In the genomic region with DNA sequence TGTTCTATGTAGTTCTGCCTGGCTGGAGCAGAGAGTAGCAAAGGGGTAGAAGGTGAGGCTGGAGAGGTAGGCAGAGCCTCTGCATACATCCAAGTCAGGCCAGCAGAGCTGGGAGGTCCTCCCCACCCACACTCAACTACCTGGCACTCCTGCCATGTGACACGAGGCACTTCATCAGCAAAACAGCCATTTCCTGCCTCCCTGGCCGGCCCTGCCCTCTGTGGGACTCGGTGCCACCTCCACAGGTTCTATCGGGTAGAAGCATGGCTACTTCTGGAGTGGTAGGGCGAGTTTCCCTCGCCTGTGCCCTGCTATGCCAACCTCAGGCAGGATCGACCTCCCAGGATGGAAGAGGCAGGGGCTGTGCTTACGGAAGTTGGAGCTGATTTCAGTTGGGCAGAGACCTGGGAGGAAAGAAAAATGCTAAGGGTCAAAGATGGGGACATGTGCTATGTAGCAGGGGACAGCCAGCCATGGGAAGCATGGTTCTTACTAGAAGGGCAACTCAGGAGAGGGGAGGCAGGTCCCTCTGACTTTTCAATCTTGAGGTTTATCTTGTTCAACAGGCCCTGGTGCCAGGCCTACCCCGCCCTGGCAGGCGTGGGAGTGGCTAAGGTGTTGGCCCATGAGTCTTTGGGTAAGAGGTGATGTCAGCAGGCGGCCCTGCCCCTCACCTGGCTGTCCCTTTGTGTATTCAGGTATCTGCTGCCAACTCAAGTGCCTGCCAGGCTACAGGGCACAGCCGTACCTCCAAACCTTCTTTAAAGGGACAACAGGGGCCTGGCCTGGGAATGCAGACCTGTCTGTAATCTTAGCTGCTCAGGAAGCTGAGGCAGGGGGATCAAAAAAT, we compare ENCODE assay signal across 14 mouse cellular contexts. TPM values are rescaled to one million over a fixed set of nuclear protein-coding genes. Genes with fewer than 3 reads are reported as not detected.
DNase-seq lines count a peak whose midpoint lies in the region; ATAC-seq lines count a peak whose summit lies in the region.
"Had no signal": no experiment of that assay in that cellular context is flagged by ENCODE, and none has a peak within 500 bp of the region (broad histone marks: within the 10 kb centered on the region; RNA-seq: fewer than 3 reads in every experiment).

No protein-coding gene starts in this region.

- H3K4me1 ChIP-seq in kidney, embryonic 15.5 days, result peaks cover 37% of the 10 kb centered on the region

- no peak overlapping the region for H3K4me3 ChIP-seq in kidney, embryonic 15.5 days (replicated peaks)
- H3K4me3 ChIP-seq: heart, adult 2 months; limb, embryonic 13.5 days had no signal

- DNase-seq in kidney, adult 11 months, result peak; percentile 57
- DNase-seq in kidney, postnatal 14 days, result peak; percentile 44
- DNase-seq in lung, postnatal 10 days, result peak; percentile 82
- DNase-seq in urinary bladder, adult 2 months (ENCODE audit: low spot score), result peak; percentile 49
- no peak for DNase-seq in layer of hippocampus, postnatal 25 days (ENCODE audit: extremely low spot score in 1 of 2, low spot score in 1 of 2)
- DNase-seq in gastrocnemius, postnatal 36 days, result no peak
- no peak for DNase-seq in adrenal gland, postnatal 10 days
- DNase-seq: B cell, adult 2 months; embryo, embryonic 11 days; heart, adult 2 months had no signal

- no peak overlapping the region for H3K4me2 ChIP-seq in kidney, embryonic 15.5 days
- H3K4me2 ChIP-seq: hindbrain, embryonic 14.5 days; limb, embryonic 13.5 days had no signal

- no peak overlapping the region for H3K27ac ChIP-seq in kidney, embryonic 15.5 days
- H3K27ac ChIP-seq: heart, adult 2 months; hindbrain, embryonic 14.5 days; limb, embryonic 13.5 days had no signal

- H3K9ac ChIP-seq in kidney, embryonic 15.5 days, result no peak overlapping the region
- H3K9ac ChIP-seq: hindbrain, embryonic 14.5 days; limb, embryonic 13.5 days had no signal

- no peak for ATAC-seq in kidney, embryonic 15.5 days (replicated peaks; ENCODE audit: low FRiP score)
- ATAC-seq: forebrain, embryonic 16.5 days had no signal

- WGBS in kidney, embryonic 15.5 days, result 76% methylated on average over 12 of the region's 12 CpGs

- intact Hi-C loops in gastrocnemius, postnatal 36 days (cut with DNase I), result loop anchor here (5.0 kb wide), 1 partner anchor 35 kb away; no protein-coding TSS in a partner anchor

- peaks cover 47% of the 10 kb centered on the region for H3K27me3 ChIP-seq in kidney, embryonic 15.5 days

- H3K36me3 ChIP-seq in kidney, embryonic 15.5 days, result no peaks in the 10 kb centered on the region
- H3K36me3 ChIP-seq: limb, embryonic 13.5 days had no signal

- no peaks in the 10 kb centered on the region for H3K9me3 ChIP-seq in kidney, embryonic 15.5 days (replicated peaks)
- H3K9me3 ChIP-seq: limb, embryonic 13.5 days had no signal

RNA-seq across cellular contexts. Expression of gene Casz1, which starts 6.5 kb away (rescaled TPM):
- 7.1 and 7.3 TPM in 2 replicates for polyA plus RNA-seq in kidney, embryonic 15.5 days (2015; fragmentation: Nextera tagmentation; extraction: Ambion mirVana)
- polyA plus RNA-seq in urinary bladder, adult 2 months (2012; rRNA removed), result 21.0 and 29.8 TPM in 2 replicates
- total RNA-seq in layer of hippocampus, postnatal 25 days (2021), result under 1 TPM; 0.49 to 0.75 TPM
- 10 to 100 TPM; 24.8 to 45.6 TPM for total RNA-seq in gastrocnemius, postnatal 36 days (2021)
- total RNA-seq in adrenal gland, postnatal 10 days (2021), result 10 to 100 TPM in 1 of 2 experiments, 1 to 10 TPM in 1; 7.4 to 10.9 TPM

Comparison
In these comparisons a context has a peak if more than half of its experiments do, and no peak if none do; other contexts are left out.
1. DNase-seq: peak in kidney, adult 11 months (single experiment), kidney, postnatal 14 days (single experiment), lung, postnatal 10 days (single experiment) and urinary bladder, adult 2 months (single experiment); none in layer of hippocampus, postnatal 25 days (0 of 2), gastrocnemius, postnatal 36 days (0 of 2) and adrenal gland, postnatal 10 days (single experiment).
2. RNA of gene Casz1, which starts 6.5 kb away (total RNA-seq): 24.8 to 45.6 TPM in gastrocnemius, postnatal 36 days and 7.4 to 10.9 TPM in adrenal gland, postnatal 10 days; 0.49 to 0.75 TPM in layer of hippocampus, postnatal 25 days; every median in the first group is over 4 times any median in the second.